Mouse (Mus musculus) MEL (cell line): ENCODE measurements around the gene Hoxa4.

Source experiments
- CHD2 ChIP-seq: IDR thresholded peaks from 2 replicates; pipeline ENCODE4 v1.6.1; 2011; ENCODE audit warnings: low read length, improper control_type of control experiment
- CTCF ChIP-seq, 3 experiments: IDR thresholded peaks in 2 of 3; conservative IDR thresholded peaks in 1 of 3; 2 replicates each; pipeline ENCODE4 v1.5.1; 2011 to 2012; ENCODE audit warnings: low read length in 3 of 3, low read depth in 2 of 3, mild to moderate bottlenecking in 2 of 3, improper control_type of control experiment in 1 of 3, inconsistent platforms in 1 of 3, mixed read lengths in 1 of 3, moderate library complexity in 1 of 3; ENCODE audit not compliant: control insufficient read depth in 1 of 3, insufficient read depth in 1 of 3, poor library complexity in 1 of 3, severe bottlenecking in 1 of 3
- E2F4 ChIP-seq: IDR thresholded peaks from 2 replicates; pipeline ENCODE4 v1.6.1; 2011; ENCODE audit warnings: low read depth, low read length, improper control_type of control experiment, borderline replicate concordance
- EP300 ChIP-seq, 2 experiments: IDR thresholded peaks; 2 replicates each; pipeline ENCODE4 v1.6.1; 2011; ENCODE audit warnings: improper control_type of control experiment in 2 of 2, low read length in 2 of 2, low read depth in 1 of 2, mild to moderate bottlenecking in 1 of 2
- ETS1 ChIP-seq: IDR thresholded peaks from 2 replicates; pipeline ENCODE4 v1.6.1; 2012; ENCODE audit warnings: low read depth, mild to moderate bottlenecking, inconsistent platforms, low read length, improper control_type of control experiment, moderate library complexity
- HCFC1 ChIP-seq: IDR thresholded peaks from 2 replicates; pipeline ENCODE4 v1.6.1; 2012; ENCODE audit warnings: low read depth, mild to moderate bottlenecking, inconsistent platforms, low read length, improper control_type of control experiment, moderate library complexity
- KAT2A ChIP-seq: conservative IDR thresholded peaks from 2 replicates; pipeline ENCODE4 v1.6.1; 2012; ENCODE audit warnings: low read depth, low read length, improper control_type of control experiment, inconsistent platforms
- MEF2A ChIP-seq: IDR thresholded peaks from 2 replicates; pipeline ENCODE4 v1.6.1; 2014; ENCODE audit warnings: low read depth, mild to moderate bottlenecking, inconsistent platforms, low read length, improper control_type of control experiment; ENCODE audit not compliant: poor library complexity, insufficient replicate concordance, severe bottlenecking; ENCODE audit errors: extremely low read depth
- MYC ChIP-seq: IDR thresholded peaks from 2 replicates; pipeline ENCODE4 v1.6.1; 2011; ENCODE audit warnings: low read depth, mild to moderate bottlenecking, low read length, improper control_type of control experiment, moderate library complexity
- POLR2A ChIP-seq, 2 experiments: IDR thresholded peaks; 2 replicates each; pipeline ENCODE4 v1.6.1; 2011 to 2012; ENCODE audit warnings: low read length in 2 of 2, mild to moderate bottlenecking in 2 of 2, control low read depth in 1 of 2, improper control_type of control experiment in 1 of 2, low read depth in 1 of 2, moderate library complexity in 1 of 2; ENCODE audit not compliant: control insufficient read depth in 1 of 2, insufficient read depth in 1 of 2, poor library complexity in 1 of 2
- RAD21 ChIP-seq: IDR thresholded peaks from 2 replicates; pipeline ENCODE4 v1.6.1; 2011; ENCODE audit warnings: mild to moderate bottlenecking, low read depth, low read length, improper control_type of control experiment
- UBTF ChIP-seq: IDR thresholded peaks from 2 replicates; pipeline ENCODE4 v1.6.1; 2012; ENCODE audit warnings: low read depth, mild to moderate bottlenecking, inconsistent platforms, low read length, improper control_type of control experiment, moderate library complexity, borderline replicate concordance; ENCODE audit not compliant: insufficient read depth
- ZC3H11A ChIP-seq: IDR thresholded peaks from 2 replicates; pipeline ENCODE4 v1.6.1; 2012; ENCODE audit warnings: low read depth, mild to moderate bottlenecking, inconsistent platforms, low read length, improper control_type of control experiment
- ZMIZ1 ChIP-seq: IDR thresholded peaks from 2 replicates; pipeline ENCODE4 v1.6.1; 2012; ENCODE audit warnings: low read depth, mild to moderate bottlenecking, inconsistent platforms, low read length, improper control_type of control experiment, moderate library complexity

DNA sequence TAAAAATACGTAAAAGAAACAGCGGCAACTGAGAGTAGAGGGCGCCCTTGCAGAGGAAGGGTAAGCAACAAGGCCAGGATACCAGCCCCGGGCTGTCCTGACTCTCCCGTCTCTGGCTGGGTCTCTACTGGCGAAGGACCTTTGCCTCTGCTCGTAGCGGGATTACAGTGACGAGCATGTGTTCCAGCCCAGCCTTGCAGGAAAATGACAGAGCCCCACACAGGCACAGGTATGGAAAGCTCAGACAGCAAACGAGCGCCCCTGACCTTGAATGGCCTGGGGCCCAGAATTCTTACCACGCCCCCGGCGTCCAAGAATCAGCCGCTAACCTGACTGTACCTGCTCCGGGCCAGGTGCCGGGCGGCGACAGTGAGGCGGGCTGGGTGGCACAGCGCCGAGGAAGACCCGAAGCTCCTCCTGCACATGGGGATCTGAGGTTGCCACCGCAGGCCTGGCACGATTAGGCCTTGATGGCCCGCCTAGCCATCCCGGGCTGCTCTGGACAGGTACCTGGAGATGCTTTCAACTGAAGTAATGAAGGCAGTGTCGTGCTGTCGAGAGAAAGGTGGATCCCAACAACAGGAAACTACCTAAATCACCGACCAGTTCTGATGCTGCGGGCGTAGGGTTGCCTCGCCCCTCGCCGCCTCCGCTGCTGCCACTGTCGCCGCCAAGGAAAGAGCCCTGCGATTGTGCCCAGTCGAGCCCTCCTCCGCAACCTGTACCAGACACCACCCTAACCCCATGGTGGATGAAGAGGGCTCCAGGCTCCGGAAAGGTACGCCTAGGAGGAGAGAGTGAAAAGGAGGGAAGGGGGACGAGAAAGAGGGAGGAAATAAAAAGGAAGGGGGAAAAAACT lies 38.2 kb upstream of the Hoxa4 start:
- TF ChIP-seq ZC3H11A (no peak), UBTF (no peak), CTCF (IDR thresholded peaks at IDR 0.05 in 2 of 3, conservative IDR thresholded peaks at IDR 0.05 in 1 of 3; ENCODE audit: control insufficient read depth in 1 of 3, insufficient read depth in 1 of 3, low read depth in 2 of 3, low read length in 3 of 3, poor library complexity in 1 of 3, severe bottlenecking in 1 of 3) (no peak), MYC (no peak), RAD21 (no peak), MEF2A (no peak), HCFC1 (no peak), E2F4 (no peak), POLR2A (IDR thresholded peaks at IDR 0.05; ENCODE audit: control insufficient read depth in 1 of 2, insufficient read depth in 1 of 2, low read depth in 1 of 2, low read length in 2 of 2, poor library complexity in 1 of 2) (no peak), EP300 (IDR thresholded peaks at IDR 0.05; ENCODE audit: low read depth in 1 of 2, low read length in 2 of 2) (no peak), ZMIZ1 (no peak), KAT2A (no peak), ETS1 (no peak), CHD2 (no peak)
